Mouse (Mus musculus) adrenal gland, postnatal 4 days (tissue): Measurements from ENCODE around the gene Evx2. TPM values are rescaled to one million over a fixed set of nuclear protein-coding genes. Genes with fewer than 3 reads are reported as not detected.

Experiments
- DNase-seq, 2 experiments: peaks; one replicate each; pipeline ENCODE4 v3.0.0; 2021 to 2022; ENCODE audit warnings: low spot score in 2 of 2, mixed read lengths in 2 of 2
- total RNA-seq, 2 experiments: library from RNA; stranded (reverse); gene quantifications; 2 replicates each; pipeline ENCODE4 v1.2.3; 2021

The Evx2 gene
- total RNA-seq, 2 experiments from 2014 or later: not detected

GRCm38 (mm10) chr2:74695813-74696430, 36.6 kb upstream of the Evx2 start:
- no peak for DNase-seq

GRCm38 (mm10) chr2:74695383-74695782, 36.0 kb upstream of the Evx2 start:
- no peak for DNase-seq

GRCm38 (mm10) chr2:74694066-74694465, 34.7 kb upstream of the Evx2 start:
- no peak for DNase-seq

- DNase-seq: no peak
These were observed 34.1 kb upstream of the Evx2 start for GRCm38 (mm10) chr2:74693432-74693827.

- no peak for DNase-seq
These were observed 33.6 kb upstream of the Evx2 start for GRCm38 (mm10) chr2:74692808-74693431.

- no peak for DNase-seq
These were observed 32.8 kb upstream of the Evx2 start for GRCm38 (mm10) chr2:74691995-74692807.

GRCm38 (mm10) chr2:74691022-74691951, 31.9 kb upstream of the Evx2 start, which contains the start of gene Hoxd10:
Gene Hoxd10, plus strand, starts transcription at chr2:74691924.
- no peak for DNase-seq

- DNase-seq: no peak
These were observed 31.0 kb upstream of the Evx2 start for GRCm38 (mm10) chr2:74690338-74690716.

- no peak for DNase-seq
These were observed 30.4 kb upstream of the Evx2 start for GRCm38 (mm10) chr2:74689574-74690337.

- DNase-seq: no peak
These were observed 29.6 kb upstream of the Evx2 start for GRCm38 (mm10) chr2:74688795-74689573.

- no peak for DNase-seq
These were observed 28.6 kb upstream of the Evx2 start for GRCm38 (mm10) chr2:74687698-74688555.

- DNase-seq: no peak
These were observed 27.8 kb upstream of the Evx2 start for GRCm38 (mm10) chr2:74686988-74687697.

- DNase-seq: no peak
These were observed 27.1 kb upstream of the Evx2 start for GRCm38 (mm10) chr2:74686301-74686987.

- DNase-seq: no peak
These were observed 25.8 kb upstream of the Evx2 start for GRCm38 (mm10) chr2:74685059-74685603.

- no peak for DNase-seq
These were observed 24.7 kb upstream of the Evx2 start for GRCm38 (mm10) chr2:74684106-74684505.

GRCm38 (mm10) chr2:74683471-74683951, 24.2 kb upstream of the Evx2 start:
- DNase-seq: no peak

GRCm38 (mm10) chr2:74682796-74683195, 23.4 kb upstream of the Evx2 start:
- no peak for DNase-seq
